Mouse (Mus musculus): ENCODE data around the gene Gps2. TPM values are rescaled to one million over a fixed set of nuclear protein-coding genes. Genes with fewer than 3 reads are reported as not detected.
A peak's percentile ranks its signal among the peaks of the same experiment; 100 is the strongest.

The Gps2 gene
- polyA plus RNA-seq, 1 experiment, result 112 TPM

GRCm38 (mm10) chr11:69884240-69884639 lies 29.4 kb upstream of the Gps2 start:
- no peak for TF ChIP-seq POLR2A (IDR thresholded peaks at IDR 0.05; ENCODE audit: borderline replicate concordance, extremely low read depth, low read depth, low read length)
- no peak for TF ChIP-seq CTCF (IDR thresholded peaks at IDR 0.05; ENCODE audit: insufficient read depth, low read length)
- H3K4me1 ChIP-seq (ENCODE audit: control insufficient read depth, insufficient read depth, low read length), result peaks cover 6% of the 10 kb centered on the region; the same call in 1 of the 2 replicates
- no peak for DNase-seq
- H3K4me3 ChIP-seq (replicated peaks; ENCODE audit: extremely low read depth, low read depth, low read length), result no peak overlapping the region
- WGBS, result 45% methylated on average over 9 of the region's 9 CpGs

- no peak for TF ChIP-seq CTCF (IDR thresholded peaks at IDR 0.05; ENCODE audit: insufficient read depth, low read length)
- no peak for TF ChIP-seq POLR2A (IDR thresholded peaks at IDR 0.05; ENCODE audit: borderline replicate concordance, extremely low read depth, low read depth, low read length)
- no peak for DNase-seq
- 74% methylated on average over 8 of the region's 8 CpGs for WGBS
- H3K4me3 ChIP-seq (replicated peaks; ENCODE audit: extremely low read depth, low read depth, low read length), result no peak overlapping the region
- H3K4me1 ChIP-seq (ENCODE audit: control insufficient read depth, insufficient read depth, low read length), result peaks cover 6% of the 10 kb centered on the region; the same call in 1 of the 2 replicates
Observed at GRCm38 (mm10) chr11:69884663-69885062, 29.0 kb upstream of the Gps2 start.

- TF ChIP-seq POLR2A (IDR thresholded peaks at IDR 0.05; ENCODE audit: borderline replicate concordance, extremely low read depth, low read depth, low read length) (no peak), CTCF (IDR thresholded peaks at IDR 0.05; ENCODE audit: insufficient read depth, low read length) (peak; percentile 52)
- H3K4me1 ChIP-seq (ENCODE audit: control insufficient read depth, insufficient read depth, low read length), result peaks cover 3% of the 10 kb centered on the region; the same call in 1 of the 2 replicates
- 66% methylated on average over 8 of the region's 8 CpGs for WGBS
- H3K4me3 ChIP-seq (replicated peaks; ENCODE audit: extremely low read depth, low read depth, low read length), result no peak overlapping the region
- DNase-seq, result peak; percentile 40
Observed at GRCm38 (mm10) chr11:69886907-69887635, 26.6 kb upstream of the Gps2 start.

- H3K4me3 ChIP-seq (replicated peaks; ENCODE audit: extremely low read depth, low read depth, low read length), result no peak overlapping the region
- TF ChIP-seq CTCF (IDR thresholded peaks at IDR 0.05; ENCODE audit: insufficient read depth, low read length), result no peak
- TF ChIP-seq POLR2A (IDR thresholded peaks at IDR 0.05; ENCODE audit: borderline replicate concordance, extremely low read depth, low read depth, low read length), result no peak
- WGBS, result 40% methylated on average over 4 of the region's 4 CpGs
- no peaks in the 10 kb centered on the region for H3K4me1 ChIP-seq (ENCODE audit: control insufficient read depth, insufficient read depth, low read length)
- DNase-seq, result no peak
Observed at GRCm38 (mm10) chr11:69891482-69891881, 22.2 kb upstream of the Gps2 start.

- WGBS, result 66% methylated on average over 5 of the region's 5 CpGs
- DNase-seq, result no peak
- no peak for TF ChIP-seq CTCF (IDR thresholded peaks at IDR 0.05; ENCODE audit: insufficient read depth, low read length)
- no peak for TF ChIP-seq POLR2A (IDR thresholded peaks at IDR 0.05; ENCODE audit: borderline replicate concordance, extremely low read depth, low read depth, low read length)
Observed at GRCm38 (mm10) chr11:69894671-69895070, 19.0 kb upstream of the Gps2 start.

GRCm38 (mm10) chr11:69895291-69895690 lies 18.4 kb upstream of the Gps2 start, which contains the start of gene Acap1:
Gene Acap1, minus strand, starts transcription at chr11:69895539.
- H3K4me3 ChIP-seq (replicated peaks; ENCODE audit: extremely low read depth, low read depth, low read length), result peak within 1 kb of the TSS; percentile 54
- DNase-seq, result no peak
- H3K4me1 ChIP-seq (ENCODE audit: control insufficient read depth, insufficient read depth, low read length), result 0 out of 2 replicates have a peak, but pooled peaks cover 1% of the 10 kb centered on the region
- WGBS, result 61% methylated on average over 4 of the region's 4 CpGs
- TF ChIP-seq CTCF (IDR thresholded peaks at IDR 0.05; ENCODE audit: insufficient read depth, low read length) (no peak), POLR2A (IDR thresholded peaks at IDR 0.05; ENCODE audit: borderline replicate concordance, extremely low read depth, low read depth, low read length) (no peak)

More at GRCm38 (mm10) chr11:69894671-69895070, 19.0 kb upstream of the Gps2 start:
- Histone ChIP-seq H3K4me1 (ENCODE audit: control insufficient read depth, insufficient read depth, low read length) (no peaks in the 10 kb centered on the region), H3K4me3 (replicated peaks; ENCODE audit: extremely low read depth, low read depth, low read length) (peak overlapping the region; percentile 54)

- DNase-seq, result no peak
- H3K4me3 ChIP-seq (replicated peaks; ENCODE audit: extremely low read depth, low read depth, low read length), result no peak overlapping the region
- H3K4me1 ChIP-seq (ENCODE audit: control insufficient read depth, insufficient read depth, low read length), result peaks cover 3% of the 10 kb centered on the region; the same call in 1 of the 2 replicates
- WGBS, result 33% methylated on average over 4 of the region's 4 CpGs
- TF ChIP-seq CTCF (IDR thresholded peaks at IDR 0.05; ENCODE audit: insufficient read depth, low read length), result no peak
- no peak for TF ChIP-seq POLR2A (IDR thresholded peaks at IDR 0.05; ENCODE audit: borderline replicate concordance, extremely low read depth, low read depth, low read length)
Observed at GRCm38 (mm10) chr11:69899870-69900269, 13.8 kb upstream of the Gps2 start.

- Histone ChIP-seq H3K4me3 (replicated peaks; ENCODE audit: extremely low read depth, low read depth, low read length) (peak within 1 kb of the TSS; percentile 77), H3K4me1 (ENCODE audit: control insufficient read depth, insufficient read depth, low read length) (peaks cover 3% of the 10 kb centered on the region; the same call in 1 of the 2 replicates)
- DNase-seq, result peak; percentile 86
- WGBS, result under 1% methylated on average over 38 of the region's 38 CpGs
- TF ChIP-seq POLR2A (IDR thresholded peaks at IDR 0.05; ENCODE audit: borderline replicate concordance, extremely low read depth, low read depth, low read length), result peak; percentile 74; the same call in 1 of the 2 replicates
- TF ChIP-seq CTCF (IDR thresholded peaks at IDR 0.05; ENCODE audit: insufficient read depth, low read length), result no peak
Observed at GRCm38 (mm10) chr11:69900471-69901405, 12.9 kb upstream of the Gps2 start, which contains the start of the genes 2810408A11Rik and Neurl4. Gene 2810408A11Rik, minus strand, starts transcription at chr11:69900987. Gene Neurl4, plus strand, starts transcription at chr11:69901072.

- WGBS, result under 1% methylated on average over 42 of the region's 42 CpGs
- DNase-seq, result peak; percentile 91
- TF ChIP-seq CTCF (IDR thresholded peaks at IDR 0.05; ENCODE audit: insufficient read depth, low read length) (no peak), POLR2A (IDR thresholded peaks at IDR 0.05; ENCODE audit: borderline replicate concordance, extremely low read depth, low read depth, low read length) (peak; percentile 89; the same call in 1 of the 2 replicates)
- Histone ChIP-seq H3K4me3 (replicated peaks; ENCODE audit: extremely low read depth, low read depth, low read length) (peak overlapping the region; percentile 77), H3K4me1 (ENCODE audit: control insufficient read depth, insufficient read depth, low read length) (peaks cover 3% of the 10 kb centered on the region; the same call in 1 of the 2 replicates)
Observed at GRCm38 (mm10) chr11:69901406-69901846, 12.3 kb upstream of the Gps2 start.

Data from lung, adult 2 months (tissue).